Mouse (Mus musculus) Patski (cell line): Measurements from ENCODE around the gene Sh3bp5l. TPM values are rescaled to one million over a fixed set of nuclear protein-coding genes. Genes with fewer than 3 reads are reported as not detected.
A peak's percentile ranks its signal among the peaks of the same experiment; 100 is the strongest.
"Not testable (repeated sequence)": the region's sequence is repeated elsewhere in the genome, so short reads cannot be mapped to it uniquely, and the experiment has no call there.

Experiments used
- ATAC-seq: fragments of 100-300 bp; one replicate; pipeline ENCODE4 v1.8.0; 2021
- CTCF ChIA-PET: fragments of 350-600 bp; sonication (Branson Sonifier 250); formaldehyde crosslinking; loops from one replicate; lab custom pipeline; 2022; ENCODE audit warnings: inconsistent platforms; lab: Charles Lee
- POLR2A ChIA-PET: fragments of 350-600 bp; sonication (Branson Sonifier 250); formaldehyde crosslinking; loops from one replicate; lab custom pipeline; 2022; ENCODE audit warnings: antibody characterized with exemption, inconsistent platforms; lab: Charles Lee
- DNase-seq: peaks from one replicate; pipeline ENCODE4 v3.0.0-alpha.2; 2011; ENCODE audit warnings: low read depth, low spot score
- H3K27me3 ChIP-seq: fragments of 371-371 bp; one replicate; pipeline ENCODE4 v1.5.1; 2021
- CTCF ChIP-seq: fragments of 100-300 bp; IDR thresholded peaks from one replicate; pipeline ENCODE4 v1.5.1; 2021
- in situ Hi-C: fragments of 300-500 bp; cut with MboI; formaldehyde crosslinking; loops from 3 replicates; pipeline ENCODE4 v1.11.1; 2018; ENCODE audit warnings: low pct_unique_long_range_greater_than_20kb, mixed read lengths
- polyA plus RNA-seq: library from polyadenylated mRNA; unstranded; gene quantifications from one replicate; pipeline ENCODE4 v1.2.3, GENCODE M21; 2021

The Sh3bp5l gene
- polyA plus RNA-seq, 1 experiment from 2014 or later = 55.4 TPM

- TF ChIP-seq CTCF = no peak
- DNase-seq (no peak), ATAC-seq (no peak)
- CTCF ChIA-PET = no interaction called here
- in situ Hi-C loops = loop anchor here (25.0 kb wide), 1 partner anchor 1341 kb away; no protein-coding TSS in a partner anchor
- POLR2A ChIA-PET = no interaction called here
- no peaks in the 10 kb centered on the region for H3K27me3 ChIP-seq
These were observed 16.2 kb downstream of the Sh3bp5l start for GRCm38 (mm10) chr11:58346745-58347144.

GRCm38 (mm10) chr11:58350628-58351027, 20.1 kb downstream of the Sh3bp5l start:
- POLR2A ChIA-PET = no interaction called here
- no peaks in the 10 kb centered on the region for H3K27me3 ChIP-seq
- no peak for DNase-seq
- no peak for TF ChIP-seq CTCF
- CTCF ChIA-PET = interaction anchor here (1.3 kb wide), 1 partner anchor 48 kb away, joined by 4 read pairs; no protein-coding TSS in a partner anchor
- in situ Hi-C loops = no loop called here
- no peak for ATAC-seq

- ChIA-PET CTCF (no interaction called here), POLR2A (no interaction called here)
- H3K27me3 ChIP-seq = no peaks in the 10 kb centered on the region
- TF ChIP-seq CTCF = no peak
- in situ Hi-C loops = no loop called here
- ATAC-seq (no peak), DNase-seq (no peak)
These were observed 20.7 kb downstream of the Sh3bp5l start for GRCm38 (mm10) chr11:58351179-58351578.

- TF ChIP-seq CTCF = peak; percentile 76
- ATAC-seq (peak; percentile 31), DNase-seq (no peak)
- ChIA-PET CTCF (interaction anchor here (0.9 to 1.2 kb wide), 2 partner anchors 14 to 19 kb away, joined by 4 to 5 read pairs; no protein-coding TSS in a partner anchor), POLR2A (interaction anchor here (0.6 kb wide), 2 partner anchors 48 to 136 kb away, joined by 3 to 4 read pairs; no protein-coding TSS in a partner anchor)
- in situ Hi-C loops = no loop called here
- H3K27me3 ChIP-seq = no peaks in the 10 kb centered on the region
These were observed 22.4 kb downstream of the Sh3bp5l start for GRCm38 (mm10) chr11:58352681-58353548.

DNA sequence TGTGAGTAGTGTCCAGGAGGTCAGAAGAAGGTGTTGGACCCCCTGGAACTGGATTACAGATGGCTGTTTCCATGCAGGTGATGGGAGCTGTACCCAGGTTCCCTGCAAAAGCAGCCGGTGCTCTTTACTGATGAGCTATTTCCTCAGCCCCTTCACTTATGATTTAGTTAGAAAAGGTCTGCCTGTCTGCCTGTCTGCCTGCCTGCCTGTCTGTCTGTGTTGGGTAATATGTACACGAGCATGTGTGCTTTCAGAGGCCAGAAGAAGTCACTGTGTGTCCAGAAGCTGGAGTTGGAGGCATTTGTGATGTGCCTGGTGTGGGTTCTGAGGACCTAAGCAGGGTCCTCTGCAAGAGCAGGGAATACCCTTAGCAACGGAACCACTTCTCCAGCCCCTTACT, 23.2 kb downstream of the Sh3bp5l start:
- no peaks in the 10 kb centered on the region for H3K27me3 ChIP-seq
- in situ Hi-C loops = no loop called here
- DNase-seq (no peak), ATAC-seq (no peak)
- TF ChIP-seq CTCF = no peak
- ChIA-PET CTCF (no interaction called here), POLR2A (no interaction called here)

DNA sequence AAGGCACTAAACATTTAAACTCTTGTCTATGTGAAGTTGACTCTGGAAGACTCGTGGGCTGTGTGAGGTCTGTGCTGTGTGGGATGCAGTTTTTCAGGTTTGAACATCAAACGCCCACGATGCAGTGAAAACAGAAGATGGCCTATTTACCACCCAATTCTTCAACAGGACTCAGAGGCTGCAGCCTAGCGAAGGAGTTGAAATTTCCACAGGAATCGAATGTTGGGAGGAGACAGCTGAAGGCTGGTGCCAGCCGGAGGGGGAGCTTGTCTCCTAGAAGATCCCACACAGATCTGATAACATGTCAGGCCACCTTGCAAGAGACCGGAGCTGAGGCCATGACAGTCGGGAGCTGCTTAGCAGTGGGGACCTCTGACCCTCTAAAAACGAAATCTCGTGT, 24.0 kb downstream of the Sh3bp5l start:
- ChIA-PET POLR2A (no interaction called here), CTCF (no interaction called here)
- ATAC-seq = no peak
- in situ Hi-C loops = no loop called here
- TF ChIP-seq CTCF = no peak
- DNase-seq = no peak
- H3K27me3 ChIP-seq = no peaks in the 10 kb centered on the region

DNA sequence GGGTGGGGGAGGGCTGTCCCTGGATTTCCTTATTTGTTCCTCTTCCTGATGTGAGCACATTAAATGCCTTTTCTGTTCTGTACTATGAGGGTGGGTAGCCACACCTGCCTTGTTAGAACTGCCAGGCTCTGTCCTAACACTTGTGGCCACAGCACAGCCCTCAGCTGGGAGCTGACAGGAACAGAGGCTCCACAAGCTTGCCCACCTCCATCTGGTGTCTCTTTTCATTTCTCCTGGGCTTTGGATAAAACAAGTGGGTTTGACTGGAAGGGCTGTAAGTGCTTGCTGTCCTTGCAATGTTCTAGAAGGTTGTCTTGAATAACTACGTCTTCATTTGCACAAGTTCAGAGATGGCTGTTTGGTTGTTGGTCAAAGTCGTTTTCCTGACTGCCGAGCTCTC, 24.4 kb downstream of the Sh3bp5l start:
- no peaks in the 10 kb centered on the region for H3K27me3 ChIP-seq
- no peak for ATAC-seq
- in situ Hi-C loops = no loop called here
- ChIA-PET CTCF (no interaction called here), POLR2A (no interaction called here)
- TF ChIP-seq CTCF = no peak
- no peak for DNase-seq

GRCm38 (mm10) chr11:58357042-58357441, 26.5 kb downstream of the Sh3bp5l start:
- in situ Hi-C loops = no loop called here
- H3K27me3 ChIP-seq = no peaks in the 10 kb centered on the region
- no peak for TF ChIP-seq CTCF
- DNase-seq (no peak), ATAC-seq (no peak)
- ChIA-PET POLR2A (no interaction called here), CTCF (no interaction called here)

DNA sequence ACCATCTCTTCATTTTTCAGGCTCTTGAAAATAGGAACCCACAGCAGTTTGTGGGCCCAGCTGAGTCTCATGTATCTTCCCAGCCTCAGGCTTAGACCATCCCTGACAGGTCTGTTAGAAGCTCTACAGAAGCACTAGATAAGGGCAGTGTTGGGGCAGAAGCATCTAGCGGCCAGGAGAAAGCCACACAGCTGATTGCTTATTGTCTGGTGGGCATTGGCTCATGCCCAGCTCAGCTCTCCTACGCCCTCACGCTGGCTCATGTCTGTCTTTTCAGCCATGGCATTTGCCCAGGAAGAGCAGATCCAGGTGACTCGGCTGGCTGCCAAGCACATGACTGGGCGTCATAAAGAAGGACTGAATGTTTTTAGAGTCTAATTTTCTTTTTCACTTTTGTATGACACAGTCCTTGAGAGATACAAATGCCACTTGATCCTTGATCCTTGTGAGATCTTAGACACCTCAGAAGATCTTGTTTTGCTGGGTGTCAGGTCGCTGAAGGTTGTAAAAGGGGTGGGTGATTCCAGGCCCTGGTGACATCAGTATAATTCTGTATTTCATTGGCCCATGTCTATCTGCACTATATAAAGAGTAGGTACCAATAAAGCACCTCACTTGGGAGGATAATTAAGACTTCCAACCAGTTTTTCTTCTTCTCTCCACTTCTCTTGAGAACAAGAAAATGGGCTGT, 27.5 kb downstream of the Sh3bp5l start:
- CTCF ChIA-PET = interaction anchor here (0.9 to 1.7 kb wide), 2 partner anchors 17 to 25 kb away, joined by 3 to 5 read pairs; no protein-coding TSS in a partner anchor
- POLR2A ChIA-PET = no interaction called here
- H3K27me3 ChIP-seq = no peaks in the 10 kb centered on the region
- TF ChIP-seq CTCF = no peak
- in situ Hi-C loops = no loop called here
- DNase-seq (no peak), ATAC-seq (no peak)

- in situ Hi-C loops, ATAC-seq, POLR2A ChIA-PET, DNase-seq, H3K27me3 ChIP-seq, CTCF ChIA-PET: not testable (repeated sequence)
These were observed 32.0 kb downstream of the Sh3bp5l start for GRCm38 (mm10) chr11:58362562-58362961.

- ChIA-PET CTCF (no interaction called here), POLR2A (no interaction called here)
- TF ChIP-seq CTCF = no peak
- H3K27me3 ChIP-seq = no peaks in the 10 kb centered on the region
- no peak for ATAC-seq
- in situ Hi-C loops = no loop called here
- no peak for DNase-seq
These were observed 33.9 kb downstream of the Sh3bp5l start for GRCm38 (mm10) chr11:58364454-58364853.

DNA sequence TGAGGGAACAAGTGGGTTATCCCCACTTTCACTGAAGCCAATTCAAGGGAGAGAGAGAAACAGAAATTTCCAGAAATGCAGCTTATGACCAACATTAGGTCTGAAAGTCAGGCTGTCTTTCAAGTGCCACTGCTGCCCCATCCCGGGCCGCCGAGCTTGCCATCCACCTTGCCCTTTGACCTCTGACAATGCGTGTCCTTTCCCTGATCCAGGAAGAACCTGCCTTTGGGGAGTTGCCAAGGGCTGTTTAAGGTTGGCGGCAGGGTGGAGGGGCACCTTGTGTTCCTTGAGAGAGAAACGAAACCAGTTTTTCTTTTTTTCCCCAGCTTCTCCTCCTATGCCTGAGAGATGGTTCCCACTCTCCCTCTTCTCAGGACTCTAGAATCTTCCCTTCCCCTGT, 35.7 kb downstream of the Sh3bp5l start:
- in situ Hi-C loops, ATAC-seq, CTCF ChIA-PET, DNase-seq, H3K27me3 ChIP-seq, POLR2A ChIA-PET: not testable (repeated sequence)
